Mouse (Mus musculus) CD4-positive, CD25-positive, alpha-beta regulatory T cell, adult 4 months (primary cell): ENCODE measurements around the gene Cd200r1. TPM values are rescaled to one million over a fixed set of nuclear protein-coding genes. Genes with fewer than 3 reads are reported as not detected.
"Not testable (repeated sequence)": the region's sequence is repeated elsewhere in the genome, so short reads cannot be mapped to it uniquely, and the experiment has no call there.

Experiments
- ATAC-seq: one replicate; pipeline ENCODE4 v1.8.0; 2017
- polyA plus RNA-seq, 2 experiments: library from polyadenylated mRNA; unstranded; fragments of 100-300 nt; shearing (Covaris generic); gene quantifications; one replicate each; pipeline ENCODE4 v1.2.1; 2017

Gene Cd200r1
- polyA plus RNA-seq, 2 experiments from 2014 or later = 63.7 to 66.0 TPM

DNA sequence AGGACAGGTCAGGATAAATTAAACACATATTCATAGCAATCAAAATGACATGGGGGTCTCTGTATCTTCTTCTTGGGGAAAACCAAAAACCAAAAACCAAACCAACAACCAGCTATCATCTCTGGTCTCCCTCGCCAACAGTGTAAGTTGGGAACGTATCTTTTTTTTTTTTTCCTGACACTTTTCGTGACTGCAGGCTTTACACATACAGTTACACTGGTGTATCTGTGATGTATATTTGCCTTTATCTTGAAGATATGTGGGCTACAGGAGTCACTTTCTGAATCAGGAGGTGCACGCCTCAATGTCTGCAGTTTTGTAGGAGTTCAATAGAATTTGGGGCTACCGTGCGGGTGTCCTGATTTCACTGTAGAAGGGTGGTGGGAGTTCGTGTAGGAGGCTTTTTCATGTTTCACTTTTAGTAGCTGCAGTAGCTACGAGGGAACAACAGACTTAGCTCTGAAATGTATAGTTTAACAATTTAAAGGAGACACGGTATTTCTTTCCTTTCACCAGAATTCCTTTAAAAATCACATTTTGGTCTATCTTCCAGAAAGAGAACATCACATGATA, 870 bp downstream of the Cd200r1 start:
- ATAC-seq = peak; percentile 7

DNA sequence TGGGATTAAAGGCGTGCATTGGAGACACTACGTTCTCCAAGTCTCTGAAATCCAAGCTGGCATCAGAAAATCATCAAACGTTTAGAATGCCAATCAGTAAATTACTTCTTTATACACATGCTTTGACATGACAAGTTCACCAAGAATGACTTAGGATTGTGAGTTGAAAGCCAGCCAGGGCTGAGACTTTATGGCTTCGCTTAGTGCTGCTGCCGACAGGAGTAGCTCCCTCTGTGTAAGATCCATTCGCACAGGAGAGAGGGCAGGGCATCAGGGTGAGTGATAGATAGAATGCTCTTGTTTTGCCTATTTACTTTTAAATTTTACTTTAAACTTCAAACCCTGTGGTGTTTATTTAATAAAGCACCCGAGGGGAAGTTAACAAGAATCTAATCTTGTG, 2.0 kb downstream of the Cd200r1 start:
- ATAC-seq = no peak

DNA sequence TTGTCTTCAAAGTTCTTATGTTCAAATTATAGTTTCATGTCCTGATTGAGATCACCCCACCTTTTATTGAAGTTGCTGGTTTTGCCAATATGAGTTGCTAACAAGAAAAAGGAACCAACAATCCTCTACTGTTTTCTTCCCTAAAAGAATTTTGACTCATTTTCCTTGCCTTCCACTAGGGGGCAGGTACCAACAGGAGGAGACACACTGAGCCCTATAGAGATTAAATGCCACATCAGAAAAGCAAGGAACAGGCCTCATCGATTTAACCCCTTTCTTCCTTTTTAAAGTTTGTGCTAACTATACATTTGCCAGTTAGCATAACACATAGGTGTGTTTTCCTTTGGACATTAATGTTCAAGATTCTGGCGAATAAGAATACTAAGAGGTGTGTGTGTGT, 2.4 kb downstream of the Cd200r1 start:
- peak; percentile 61 for ATAC-seq

DNA sequence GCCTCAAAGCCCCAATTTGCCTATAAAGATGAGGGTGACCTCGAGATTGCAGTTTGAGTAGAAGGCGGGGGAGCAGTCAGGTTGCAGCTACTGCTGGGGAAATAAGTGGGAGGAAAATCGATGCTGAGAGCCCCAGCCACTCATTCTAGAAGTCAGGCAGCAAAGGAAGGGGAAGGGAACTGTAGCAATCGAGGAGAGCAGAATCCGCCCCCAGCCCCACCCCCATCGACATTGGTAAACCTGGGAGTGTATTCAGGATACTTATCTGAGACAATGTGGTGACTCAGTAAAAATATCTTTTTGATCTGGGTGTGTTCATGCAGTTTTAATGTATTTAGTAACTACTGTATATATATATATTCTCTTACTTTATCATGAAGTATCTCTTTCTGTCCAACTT, 7.0 kb downstream of the Cd200r1 start:
- no peak for ATAC-seq

DNA sequence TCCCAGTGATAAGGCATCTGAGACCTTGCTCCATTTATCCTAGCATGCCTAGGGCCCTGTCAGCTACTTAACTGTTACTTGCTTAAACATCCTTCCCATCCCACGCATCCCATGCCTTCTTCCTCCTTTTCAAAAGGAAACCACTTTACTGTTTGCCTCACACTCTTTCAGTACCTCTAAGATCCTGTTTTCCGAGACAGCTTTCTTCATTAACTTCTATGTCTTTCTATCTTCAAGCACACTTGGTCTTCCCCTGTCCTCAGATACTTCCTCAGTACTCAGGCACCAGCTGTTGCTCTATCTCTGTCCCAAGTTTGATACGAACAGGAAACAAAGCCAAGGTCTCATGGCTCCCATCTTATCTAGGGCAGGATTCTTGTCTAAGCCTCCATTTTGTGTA, 8.1 kb downstream of the Cd200r1 start:
- ATAC-seq = peak; percentile 28

DNA sequence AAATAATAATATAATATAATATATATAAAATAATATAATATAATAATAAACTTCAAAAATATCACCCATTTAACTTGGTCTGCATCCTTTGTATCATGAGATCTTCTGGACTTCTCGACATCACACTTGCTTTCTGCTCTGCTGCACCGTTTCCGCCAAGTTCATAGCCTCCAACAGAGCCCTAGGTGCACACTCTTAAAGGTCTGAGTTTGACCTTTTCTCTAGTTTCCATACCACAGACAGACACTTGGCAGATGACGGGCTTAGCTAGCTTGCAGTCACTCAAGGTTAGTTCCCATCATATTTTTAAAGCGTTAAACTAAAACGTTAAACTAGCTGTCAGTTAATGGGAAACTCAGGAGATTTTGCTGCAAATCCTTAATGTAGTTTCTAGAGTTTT, 8.7 kb downstream of the Cd200r1 start:
- peak; percentile 57 for ATAC-seq

DNA sequence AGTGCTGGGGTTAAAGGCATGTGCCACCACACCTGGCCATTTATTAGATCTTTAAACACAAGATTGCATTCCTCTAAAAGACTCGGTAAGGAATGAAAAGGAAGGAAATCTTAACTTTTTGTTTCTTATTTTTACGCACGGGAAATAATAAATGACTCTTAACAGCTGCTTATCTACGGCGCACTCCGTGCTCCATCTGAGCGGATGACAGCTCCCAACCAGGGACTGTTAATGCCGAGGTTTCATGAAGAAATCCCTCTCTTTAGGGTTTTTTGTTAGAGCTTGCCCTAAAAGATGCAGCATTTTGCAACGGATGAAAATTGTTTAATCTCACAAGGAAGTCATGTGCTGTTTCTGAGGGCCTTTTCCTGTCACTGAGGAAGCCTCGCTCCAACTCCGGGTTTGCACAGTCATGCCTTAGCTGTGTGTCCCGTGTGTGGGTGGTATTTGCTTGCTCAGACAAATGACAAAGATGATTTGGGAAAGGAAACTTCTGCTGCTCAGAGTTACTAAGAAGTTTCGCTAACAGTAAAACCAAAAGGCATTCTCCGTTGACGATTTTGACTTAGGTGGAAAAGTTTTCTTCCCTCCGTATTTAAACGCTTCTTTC, 13.1 kb downstream of the Cd200r1 start:
- peak; percentile 79 for ATAC-seq

DNA sequence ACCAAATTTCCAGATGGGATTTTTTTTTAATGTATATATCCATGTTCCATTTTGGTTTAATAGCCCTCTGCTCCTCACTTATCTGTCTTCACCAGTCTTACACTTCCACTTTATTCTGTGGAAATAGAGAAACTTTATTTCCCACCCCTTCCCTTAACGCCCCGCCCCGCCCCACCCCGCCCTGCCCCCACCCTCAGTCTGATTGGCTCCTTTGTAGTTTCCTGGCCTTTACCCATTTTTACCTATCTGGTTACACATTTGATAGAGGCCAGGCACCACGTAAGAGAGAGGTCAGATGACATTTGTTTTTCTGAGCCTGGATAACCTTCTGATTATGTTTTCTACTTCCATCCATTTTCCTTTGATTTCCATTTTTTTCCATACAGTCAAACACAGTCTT, 14.0 kb downstream of the Cd200r1 start:
- ATAC-seq = no peak

DNA sequence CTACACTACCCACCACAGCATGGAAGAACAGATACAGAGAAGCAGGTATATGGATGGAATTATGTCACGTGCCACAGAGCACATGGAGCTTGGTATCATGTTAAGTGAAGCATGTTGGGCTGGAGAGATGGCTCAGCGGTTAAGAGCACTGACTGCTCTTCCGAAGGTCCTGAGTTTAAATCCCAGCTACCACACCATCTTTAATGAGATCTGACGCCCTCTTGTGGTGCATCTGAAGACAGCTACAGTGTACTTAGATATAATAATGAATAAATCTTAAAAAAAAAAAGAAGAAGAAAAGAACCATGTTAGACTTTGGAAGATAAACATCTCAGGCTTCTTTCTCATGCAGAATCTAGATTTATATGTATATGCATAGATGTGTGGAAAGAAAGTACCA, 15.2 kb downstream of the Cd200r1 start:
- no peak for ATAC-seq

DNA sequence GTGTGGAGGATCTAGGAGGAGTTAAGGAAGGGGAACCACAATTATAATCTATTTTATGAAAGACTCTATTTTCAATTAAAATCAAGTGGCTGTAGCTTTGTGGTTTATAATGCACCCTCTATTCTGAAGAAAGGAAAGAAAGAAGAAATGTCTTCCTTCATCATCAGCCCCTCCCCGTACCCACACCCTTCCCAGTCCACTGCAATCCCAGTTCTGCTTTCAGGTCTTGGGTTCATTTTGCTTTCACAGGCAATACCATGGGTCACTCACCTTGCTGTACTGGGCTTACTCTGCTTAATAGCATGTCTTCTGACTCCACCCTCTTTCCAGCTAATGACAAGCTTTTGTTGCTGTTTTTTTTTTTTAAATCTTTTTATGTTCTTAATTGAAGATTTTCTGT, 21.4 kb downstream of the Cd200r1 start:
- no peak for ATAC-seq

DNA sequence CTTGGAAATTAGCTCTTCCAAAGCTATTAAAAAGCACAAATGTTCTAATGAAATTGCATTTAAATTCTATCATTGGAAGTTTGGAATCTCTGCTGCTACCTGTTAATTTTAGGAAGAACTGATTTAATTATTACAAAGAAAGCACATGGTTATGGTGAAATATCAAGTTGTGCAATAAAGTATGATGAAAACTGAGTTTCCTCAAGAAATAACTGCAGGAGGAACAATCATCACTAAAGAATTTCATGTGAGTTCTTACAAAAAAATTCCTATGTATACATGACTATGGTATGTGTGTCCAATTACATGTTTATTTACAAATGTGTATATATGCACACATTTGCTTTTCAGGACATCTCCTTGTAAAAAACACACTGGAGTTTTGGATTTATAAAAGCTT, 28.9 kb downstream of the Cd200r1 start:
- ATAC-seq = no peak

DNA sequence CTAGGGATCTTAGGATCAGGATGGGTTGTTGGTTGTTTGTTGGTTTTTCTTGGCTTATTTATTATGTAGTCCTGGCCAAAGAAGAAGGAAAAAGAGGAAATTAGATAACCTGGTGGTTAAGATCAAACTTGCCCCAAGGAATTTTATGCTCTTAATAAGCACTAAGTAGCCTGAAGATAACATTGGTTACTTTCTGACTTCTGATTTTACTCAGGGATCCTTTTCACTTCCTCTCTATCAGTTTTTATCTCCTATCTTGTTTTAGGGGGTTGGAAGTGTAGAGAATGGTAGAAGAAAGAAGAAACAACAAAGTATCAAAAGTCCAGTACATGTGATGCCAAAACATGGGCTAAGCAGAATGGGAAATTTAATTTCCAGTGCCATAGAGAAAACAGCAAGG, 40.4 kb downstream of the Cd200r1 start:
- no peak for ATAC-seq

DNA sequence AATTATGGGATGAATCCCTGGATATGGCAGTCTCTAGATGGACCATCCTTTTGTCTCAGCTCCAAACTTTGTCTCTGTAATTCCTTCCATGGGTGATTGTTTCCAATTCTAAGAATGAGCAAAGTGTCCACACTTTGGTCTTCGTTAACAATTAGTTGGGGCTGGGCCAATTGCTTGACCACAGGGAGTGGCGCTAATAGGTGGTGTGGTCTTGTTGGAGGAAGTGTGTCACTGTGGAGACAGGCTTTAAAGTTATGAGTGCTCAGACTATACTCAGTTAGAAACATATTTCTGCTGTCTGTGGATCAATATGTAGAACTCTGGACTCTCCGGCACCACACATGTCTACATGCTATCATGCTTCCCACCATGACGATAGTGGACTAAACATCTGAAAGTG, 44.7 kb downstream of the Cd200r1 start:
- ATAC-seq = not testable (repeated sequence)

DNA sequence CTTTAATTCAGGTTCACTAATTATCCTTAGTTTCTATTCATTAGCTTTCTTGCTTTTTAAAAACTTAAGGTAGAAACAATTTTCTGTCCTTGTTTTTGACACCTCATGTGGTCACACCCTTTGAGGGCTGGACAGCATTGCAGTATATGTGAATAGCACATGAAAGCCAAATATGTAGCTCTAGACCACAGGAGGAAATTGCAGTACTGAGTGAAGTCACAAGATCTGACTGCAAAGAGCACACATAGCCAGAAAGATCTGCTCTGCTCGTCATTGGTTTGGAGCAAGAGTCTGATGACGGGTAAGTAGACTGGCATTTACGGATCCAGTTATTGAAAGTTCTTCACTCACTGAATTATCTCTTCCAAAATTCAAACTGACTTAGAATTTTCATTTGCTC, 46.0 kb downstream of the Cd200r1 start, which contains the start of gene Cd200r4:
Gene Cd200r4, plus strand, starts transcription at position 190 of the 400 bp plus-strand sequence.
- peak; percentile 51 for ATAC-seq

DNA sequence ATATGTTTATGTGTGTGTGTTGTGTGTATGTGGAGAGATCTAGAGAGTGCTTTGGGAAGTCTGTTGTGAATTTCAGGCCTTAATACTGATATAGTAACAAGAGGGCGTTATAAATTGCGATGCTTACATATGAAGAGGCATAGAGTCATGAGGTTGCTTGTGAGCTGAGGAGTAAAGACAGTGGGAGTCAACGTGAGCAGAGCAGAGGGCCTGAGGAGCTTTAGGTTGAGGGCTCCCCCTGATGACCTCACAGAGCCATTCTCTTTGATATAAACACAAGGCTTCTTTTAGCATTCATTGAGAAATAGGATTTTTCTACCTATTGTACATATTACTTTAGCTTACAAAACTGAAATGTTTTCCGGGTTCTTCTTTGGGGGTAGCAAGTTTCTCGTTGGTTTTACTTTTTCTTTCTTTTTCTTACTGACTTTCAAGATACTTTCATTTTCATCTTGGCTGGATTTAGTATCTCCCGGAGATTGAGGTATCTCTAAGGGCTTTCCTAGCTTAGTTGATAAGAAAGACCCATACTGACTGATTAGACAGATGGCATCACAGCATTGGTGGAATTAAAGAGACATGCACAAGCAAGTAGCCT, 47.0 kb downstream of the Cd200r1 start:
- peak; percentile 71 for ATAC-seq

DNA sequence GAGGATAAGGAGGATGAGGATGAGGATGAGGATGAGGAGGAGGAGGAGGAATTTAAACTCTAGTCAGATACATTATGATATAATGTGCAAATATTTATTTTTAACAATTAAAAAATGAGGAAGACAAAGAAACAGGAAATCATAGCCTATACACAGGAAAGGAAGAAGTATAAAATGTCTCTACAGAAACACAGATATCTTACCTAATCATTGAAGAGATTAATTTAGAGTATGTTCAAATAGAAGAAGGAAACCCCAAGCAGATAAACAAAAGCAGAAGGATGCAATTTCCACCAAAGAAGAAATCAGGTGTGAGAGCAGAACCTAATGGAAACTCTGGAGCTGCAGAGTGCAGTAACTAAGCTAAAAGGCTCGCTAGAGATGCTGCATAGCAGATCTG, 52.5 kb downstream of the Cd200r1 start:
- no peak for ATAC-seq

DNA sequence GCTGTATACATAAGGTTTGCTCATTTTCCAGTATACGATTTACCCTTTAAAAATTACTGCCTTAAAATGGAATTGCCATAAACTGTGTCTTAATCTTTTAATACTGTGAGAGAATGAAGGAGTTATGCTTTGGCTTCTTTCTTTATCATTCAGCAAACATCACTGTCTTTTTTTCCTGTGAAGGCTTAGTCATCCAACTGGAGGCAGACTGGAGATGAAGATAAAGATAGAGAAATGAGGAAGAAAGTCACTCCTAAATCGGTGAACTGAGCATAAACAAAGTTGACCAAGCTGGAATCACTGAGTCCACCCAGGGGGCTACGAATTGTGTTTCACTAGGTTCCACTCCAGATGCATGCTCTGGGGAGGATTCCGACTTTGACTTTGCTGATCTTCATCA, 55.0 kb downstream of the Cd200r1 start:
- ATAC-seq = no peak

DNA sequence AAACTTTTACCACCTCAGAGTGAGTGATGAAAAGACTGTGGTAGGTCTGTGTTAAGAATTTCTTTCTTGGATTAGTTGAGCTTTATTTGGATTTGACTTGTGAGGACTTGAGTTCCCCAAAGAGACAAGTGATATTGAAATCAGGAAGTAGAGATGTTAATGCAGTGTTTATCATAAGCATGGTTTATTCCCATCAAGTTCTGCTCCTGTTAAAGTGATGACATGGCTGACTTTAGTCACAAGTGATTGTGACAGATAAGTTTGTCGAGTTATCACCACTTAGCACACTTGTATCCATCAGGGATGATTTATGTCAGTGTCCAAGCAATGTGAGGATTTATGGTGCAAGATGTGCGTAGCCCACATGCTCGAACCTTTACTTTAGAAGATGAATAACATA, 66.8 kb downstream of the Cd200r1 start:
- no peak for ATAC-seq

DNA sequence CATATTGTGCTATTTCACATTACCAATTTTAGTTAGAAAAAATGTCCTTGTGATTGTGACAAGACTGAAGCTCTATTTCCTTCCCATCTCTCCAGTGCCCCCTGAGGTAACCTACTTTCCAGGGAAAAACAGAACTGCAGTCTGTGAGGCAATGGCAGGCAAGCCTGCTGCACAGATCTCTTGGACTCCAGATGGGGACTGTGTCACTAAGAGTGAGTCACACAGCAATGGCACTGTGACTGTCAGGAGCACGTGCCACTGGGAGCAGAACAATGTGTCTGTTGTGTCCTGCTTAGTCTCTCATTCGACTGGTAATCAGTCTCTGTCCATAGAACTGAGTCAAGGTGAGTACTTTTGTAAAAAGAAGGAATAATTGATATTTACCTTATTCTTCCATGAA, 67.7 kb downstream of the Cd200r1 start:
- ATAC-seq = not testable (repeated sequence)

Other genes starting within 250 kb of the Cd200r1 start
- gene Boc, start 206.8 kb upstream of the Cd200r1 start, polyA plus RNA-seq = under 1 TPM in 1 of 2 experiments, not detected in 1; 0.79 TPM
- 10 to 100 TPM in 1 of 2 experiments, 1 to 10 TPM in 1; 7.5 to 10.1 TPM for gene Nepro, start 41.4 kb upstream of the Cd200r1 start, polyA plus RNA-seq
- gene Gtpbp8, start 19.4 kb upstream of the Cd200r1 start, polyA plus RNA-seq = 10 to 100 TPM; 36.4 to 41.7 TPM
- 1 to 10 TPM; 8.4 to 9.1 TPM for gene Cd200r4, start 46.0 kb downstream of the Cd200r1 start, polyA plus RNA-seq
- gene Cd200r2, start 101.4 kb downstream of the Cd200r1 start, polyA plus RNA-seq = under 1 TPM in 1 of 2 experiments, not detected in 1; 0.31 TPM
- gene Cd200r3, start 177.9 kb downstream of the Cd200r1 start, polyA plus RNA-seq = 1 to 10 TPM; 1.4 to 1.8 TPM